Comparison of ENCODE assay signal across 8 mouse cellular contexts in the genomic region with DNA sequence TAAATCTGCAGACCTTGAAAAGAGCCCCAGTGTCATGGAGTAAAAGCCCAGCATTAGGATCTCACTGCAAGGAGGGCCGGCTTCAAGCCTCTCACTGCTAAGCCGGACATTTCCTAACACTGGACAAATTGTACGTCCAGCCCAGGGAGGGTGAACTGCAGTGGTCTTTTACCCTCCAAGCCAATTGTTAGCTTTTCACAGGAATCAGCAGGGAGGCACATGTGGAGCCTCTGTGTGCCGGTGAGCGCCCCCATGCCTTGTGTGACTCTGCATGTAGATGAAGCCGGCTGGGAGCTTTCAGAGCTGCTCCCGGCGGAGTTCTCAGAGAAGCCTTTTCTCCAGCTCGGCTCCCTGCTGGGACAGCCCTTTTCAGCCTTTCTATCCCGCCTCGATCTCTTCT.
DNase-seq lines count a peak whose midpoint lies in the region; ATAC-seq lines count a peak whose summit lies in the region.

No protein-coding gene starts in this region.

- no peak for ATAC-seq in frontal cortex, adult (ENCODE audit: low TSS enrichment)
- peak; percentile 88 for ATAC-seq in forebrain, embryonic 16.5 days
- ATAC-seq in granulocyte monocyte progenitor cell, adult 5-6 weeks (replicated peaks; ENCODE audit: poor library complexity, severe bottlenecking) = no peak
- no peak for ATAC-seq in megakaryocyte progenitor cell, adult 5-6 weeks (replicated peaks; ENCODE audit: poor library complexity)

- H3K27ac ChIP-seq in forebrain, embryonic 16.5 days (ENCODE audit: low read length) = peak overlapping the region; percentile 61

- peak; percentile 34 to 53 for DNase-seq in frontal cortex, postnatal 10 days (ENCODE audit: low spot score in 2 of 2)
- DNase-seq in ZHBTc4 (ENCODE audit: low read depth, low spot score) = peak; percentile 97
- DNase-seq in mesoderm, embryonic 11.5 days (ENCODE audit: low read depth, low spot score) = peak; percentile 80
- DNase-seq in gastrocnemius, postnatal 25 days = no peak

- peak overlapping the region; percentile 8; the same call in 1 of the 2 replicates for H3K9ac ChIP-seq in forebrain, embryonic 16.5 days (replicated peaks; ENCODE audit: low read depth, low read length)

- WGBS in forebrain, embryonic 16.5 days = under 1% methylated on average over 11 of the region's 11 CpGs

- peaks cover 17% of the 10 kb centered on the region for H3K4me1 ChIP-seq in forebrain, embryonic 16.5 days (replicated peaks; ENCODE audit: control insufficient read depth, insufficient read depth, low read length)

- H3K36me3 ChIP-seq in forebrain, embryonic 16.5 days (ENCODE audit: control insufficient read depth, insufficient read depth) = no peaks in the 10 kb centered on the region

- no peaks in the 10 kb centered on the region for H3K27me3 ChIP-seq in forebrain, embryonic 16.5 days (replicated peaks; ENCODE audit: control insufficient read depth, insufficient read depth, low read length)

- H3K4me2 ChIP-seq in forebrain, embryonic 16.5 days (ENCODE audit: low read length) = peak overlapping the region; percentile 40

- H3K9me3 ChIP-seq in forebrain, embryonic 16.5 days (ENCODE audit: control insufficient read depth, low read length) = no peaks in the 10 kb centered on the region

- H3K4me3 ChIP-seq in forebrain, embryonic 16.5 days (replicated peaks; ENCODE audit: low read length) = no peak overlapping the region
